In genomic region chr12:29556408-29556807, GRCm38 (mm10) we compare ENCODE assay signal across 23 mouse cellular contexts. TPM values are rescaled to one million over a fixed set of nuclear protein-coding genes. Genes with fewer than 3 reads are reported as not detected.
DNase-seq lines count a peak whose midpoint lies in the region; ATAC-seq and TF ChIP-seq lines count a peak whose summit lies in the region.
"Had no signal": no experiment of that assay in that cellular context is flagged by ENCODE, and none has a peak within 500 bp of the region (broad histone marks: within the 10 kb centered on the region; RNA-seq: fewer than 3 reads in every experiment).

No protein-coding gene starts in this region.

- 58% methylated on average over 3 of the region's 3 CpGs for WGBS in forebrain, postnatal 0 days
- WGBS in forebrain, embryonic 13.5 days = 67% methylated on average over 3 of the region's 3 CpGs
- WGBS in hindbrain, postnatal 0 days = 57% methylated on average over 3 of the region's 3 CpGs
- WGBS in hindbrain, embryonic 11.5 days = 79% methylated on average over 3 of the region's 3 CpGs
- WGBS in midbrain, postnatal 0 days = 67% methylated on average over 3 of the region's 3 CpGs
- 74% methylated on average over 3 of the region's 3 CpGs for WGBS in midbrain, embryonic 16.5 days
- WGBS in olfactory bulb, adult 2 months = 41% methylated on average over 3 of the region's 3 CpGs

- H3K27ac ChIP-seq in forebrain, postnatal 0 days (ENCODE audit: low read depth, low read length) = no peak overlapping the region
- no peak overlapping the region for H3K27ac ChIP-seq in forebrain, embryonic 13.5 days
- no peak overlapping the region for H3K27ac ChIP-seq in hindbrain, postnatal 0 days
- no peak overlapping the region for H3K27ac ChIP-seq in hindbrain, embryonic 11.5 days (ENCODE audit: low read depth, low read length)
- H3K27ac ChIP-seq in midbrain, postnatal 0 days (ENCODE audit: low read depth, low read length) = no peak overlapping the region
- no peak overlapping the region for H3K27ac ChIP-seq in midbrain, embryonic 16.5 days (ENCODE audit: low read length)
- 0 out of 2 replicates have a peak overlapping the region, but pooled peaks have one; percentile 2 for H3K27ac ChIP-seq in olfactory bulb, adult 2 months (ENCODE audit: insufficient read depth, low read depth, low read length)
- H3K27ac ChIP-seq: embryonic facial prominence, embryonic 12.5 days; forebrain, embryonic 12.5 days; heart, adult 2 months; heart, embryonic 15.5 days had no signal

- peaks cover 31% of the 10 kb centered on the region for H3K4me1 ChIP-seq in forebrain, postnatal 0 days (ENCODE audit: insufficient read depth)
- peaks cover 40% of the 10 kb centered on the region for H3K4me1 ChIP-seq in forebrain, embryonic 13.5 days
- H3K4me1 ChIP-seq in hindbrain, postnatal 0 days (ENCODE audit: insufficient read depth, low read length) = no peaks in the 10 kb centered on the region; the same call in 1 of the 2 replicates
- H3K4me1 ChIP-seq in hindbrain, embryonic 11.5 days (replicated peaks; ENCODE audit: control insufficient read depth, insufficient read depth, low read length) = no peaks in the 10 kb centered on the region; the same call in 1 of the 2 replicates
- 0 out of 2 replicates have a peak, but pooled peaks cover 6% of the 10 kb centered on the region for H3K4me1 ChIP-seq in midbrain, postnatal 0 days (ENCODE audit: insufficient read depth, low read length)
- peaks cover 42% of the 10 kb centered on the region for H3K4me1 ChIP-seq in midbrain, embryonic 16.5 days (ENCODE audit: control insufficient read depth, insufficient read depth, low read length)
- peaks cover 28% of the 10 kb centered on the region for H3K4me1 ChIP-seq in olfactory bulb, adult 2 months (ENCODE audit: control insufficient read depth, insufficient read depth, low read length)
- H3K4me1 ChIP-seq: embryonic facial prominence, embryonic 12.5 days; forebrain, embryonic 12.5 days; heart, embryonic 15.5 days had no signal

- no peak overlapping the region for H3K4me2 ChIP-seq in forebrain, postnatal 0 days (ENCODE audit: low read depth)
- no peak overlapping the region for H3K4me2 ChIP-seq in forebrain, embryonic 13.5 days
- H3K4me2 ChIP-seq in hindbrain, postnatal 0 days (ENCODE audit: low read depth, low read length) = no peak overlapping the region
- no peak overlapping the region for H3K4me2 ChIP-seq in hindbrain, embryonic 11.5 days (replicated peaks; ENCODE audit: low read depth, low read length)
- no peak overlapping the region for H3K4me2 ChIP-seq in midbrain, postnatal 0 days (ENCODE audit: low read depth, low read length, poor library complexity, severe bottlenecking)
- H3K4me2 ChIP-seq in midbrain, embryonic 16.5 days (ENCODE audit: low read length) = no peak overlapping the region
- H3K4me2 ChIP-seq: embryonic facial prominence, embryonic 12.5 days; forebrain, embryonic 12.5 days; heart, embryonic 11.5 days; heart, embryonic 15.5 days had no signal

- H3K9me3 ChIP-seq in forebrain, postnatal 0 days (ENCODE audit: low read length) = no peaks in the 10 kb centered on the region
- no peaks in the 10 kb centered on the region for H3K9me3 ChIP-seq in forebrain, embryonic 13.5 days (replicated peaks)
- no peaks in the 10 kb centered on the region for H3K9me3 ChIP-seq in hindbrain, postnatal 0 days (ENCODE audit: low read length)
- H3K9me3 ChIP-seq in hindbrain, embryonic 11.5 days (ENCODE audit: control insufficient read depth, low read length) = no peaks in the 10 kb centered on the region
- H3K9me3 ChIP-seq in midbrain, postnatal 0 days (ENCODE audit: low read length) = no peaks in the 10 kb centered on the region
- H3K9me3 ChIP-seq in midbrain, embryonic 16.5 days (replicated peaks; ENCODE audit: control insufficient read depth, low read length, poor library complexity, severe bottlenecking) = no peaks in the 10 kb centered on the region
- H3K9me3 ChIP-seq: embryonic facial prominence, embryonic 12.5 days; forebrain, embryonic 12.5 days; heart, embryonic 15.5 days had no signal

- no peak for TF ChIP-seq POLR2A in olfactory bulb, adult 2 months (IDR thresholded peaks at IDR 0.05; ENCODE audit: insufficient read depth, low read depth, low read length)

- no peak overlapping the region for H3K4me3 ChIP-seq in forebrain, postnatal 0 days (ENCODE audit: low read depth, low read length)
- no peak overlapping the region for H3K4me3 ChIP-seq in forebrain, embryonic 13.5 days
- H3K4me3 ChIP-seq in hindbrain, postnatal 0 days (ENCODE audit: low read length) = no peak overlapping the region
- H3K4me3 ChIP-seq in hindbrain, embryonic 11.5 days (ENCODE audit: low read depth, low read length) = no peak overlapping the region
- no peak overlapping the region for H3K4me3 ChIP-seq in midbrain, postnatal 0 days (ENCODE audit: low read depth, low read length)
- H3K4me3 ChIP-seq in midbrain, embryonic 16.5 days (ENCODE audit: low read depth, low read length) = no peak overlapping the region
- no peak overlapping the region for H3K4me3 ChIP-seq in olfactory bulb, adult 2 months (ENCODE audit: insufficient read depth, low read depth, low read length)
- H3K4me3 ChIP-seq: embryonic facial prominence, embryonic 12.5 days; forebrain, embryonic 12.5 days; heart, adult 2 months; heart, embryonic 15.5 days had no signal

- 0 out of 2 replicates have a peak, but pooled peaks have one; percentile 12 for ATAC-seq in forebrain, postnatal 0 days
- no peak for ATAC-seq in forebrain, embryonic 13.5 days
- ATAC-seq in hindbrain, postnatal 0 days = no peak
- no peak for ATAC-seq in hindbrain, embryonic 11.5 days (ENCODE audit: low FRiP score)
- ATAC-seq in midbrain, postnatal 0 days (ENCODE audit: low FRiP score) = no peak
- no peak for ATAC-seq in midbrain, embryonic 16.5 days

- no peak for DNase-seq in forebrain, postnatal 0 days
- DNase-seq in hindbrain, postnatal 0 days (ENCODE audit: low spot score) = peak; percentile 35
- no peak for DNase-seq in hindbrain, embryonic 11.5 days (ENCODE audit: low spot score)
- DNase-seq in midbrain, postnatal 0 days (ENCODE audit: low spot score) = peak; percentile 34
- DNase-seq in lung, postnatal 4 days = no peak
- DNase-seq: adrenal gland, postnatal 10 days; cerebellum, adult 11-12 months; cerebellum, adult 9-10 months; cerebellum, postnatal 25 days; gastrocnemius, postnatal 14 days; heart, adult 2 months; heart, postnatal 14 days had no signal

- H3K9ac ChIP-seq in forebrain, postnatal 0 days = no peak overlapping the region
- no peak overlapping the region for H3K9ac ChIP-seq in forebrain, embryonic 13.5 days
- no peak overlapping the region for H3K9ac ChIP-seq in hindbrain, postnatal 0 days (replicated peaks; ENCODE audit: low read length)
- no peak overlapping the region for H3K9ac ChIP-seq in hindbrain, embryonic 11.5 days (ENCODE audit: low read depth, low read length)
- H3K9ac ChIP-seq in midbrain, postnatal 0 days (replicated peaks; ENCODE audit: low read length, poor library complexity, severe bottlenecking) = no peak overlapping the region
- H3K9ac ChIP-seq in midbrain, embryonic 16.5 days (ENCODE audit: low read depth, low read length) = no peak overlapping the region
- H3K9ac ChIP-seq: embryonic facial prominence, embryonic 12.5 days; forebrain, embryonic 12.5 days; heart, embryonic 15.5 days had no signal

- H3K27me3 ChIP-seq in forebrain, postnatal 0 days (ENCODE audit: insufficient read depth, low read length) = no peaks in the 10 kb centered on the region
- H3K27me3 ChIP-seq in forebrain, embryonic 13.5 days = no peaks in the 10 kb centered on the region
- no peaks in the 10 kb centered on the region for H3K27me3 ChIP-seq in hindbrain, postnatal 0 days (ENCODE audit: insufficient read depth, low read length)
- no peaks in the 10 kb centered on the region for H3K27me3 ChIP-seq in hindbrain, embryonic 11.5 days (ENCODE audit: control insufficient read depth, insufficient read depth, low read length)
- H3K27me3 ChIP-seq in midbrain, postnatal 0 days (ENCODE audit: insufficient read depth, low read length) = no peaks in the 10 kb centered on the region
- no peaks in the 10 kb centered on the region for H3K27me3 ChIP-seq in midbrain, embryonic 16.5 days (ENCODE audit: control insufficient read depth, insufficient read depth, low read depth, low read length)
- H3K27me3 ChIP-seq: embryonic facial prominence, embryonic 12.5 days; forebrain, embryonic 12.5 days; heart, embryonic 15.5 days had no signal

- TF ChIP-seq CTCF in forebrain, postnatal 0 days (IDR thresholded peaks at IDR 0.05; ENCODE audit: low read depth) = 0 out of 2 replicates have a peak, but pooled peaks have one; percentile 3
- no peak; the same call in 1 of the 2 replicates for TF ChIP-seq CTCF in hindbrain, postnatal 0 days (IDR thresholded peaks at IDR 0.05; ENCODE audit: low read depth)
- TF ChIP-seq CTCF in midbrain, postnatal 0 days (IDR thresholded peaks at IDR 0.05) = no peak
- TF ChIP-seq CTCF in olfactory bulb, adult 2 months (IDR thresholded peaks at IDR 0.05; ENCODE audit: insufficient read depth, low read depth, low read length) = no peak

- no peaks in the 10 kb centered on the region; the same call in 1 of the 2 replicates for H3K36me3 ChIP-seq in forebrain, postnatal 0 days (ENCODE audit: insufficient read depth)
- H3K36me3 ChIP-seq in forebrain, embryonic 13.5 days (ENCODE audit: poor library complexity, severe bottlenecking) = no peaks in the 10 kb centered on the region
- H3K36me3 ChIP-seq in hindbrain, postnatal 0 days (ENCODE audit: insufficient read depth, low read length) = no peaks in the 10 kb centered on the region
- H3K36me3 ChIP-seq in hindbrain, embryonic 11.5 days (ENCODE audit: control insufficient read depth, insufficient read depth, low read length) = no peaks in the 10 kb centered on the region
- H3K36me3 ChIP-seq in midbrain, postnatal 0 days (ENCODE audit: insufficient read depth, low read length) = no peaks in the 10 kb centered on the region
- no peaks in the 10 kb centered on the region for H3K36me3 ChIP-seq in midbrain, embryonic 16.5 days (ENCODE audit: control insufficient read depth, insufficient read depth, low read length)
- H3K36me3 ChIP-seq: embryonic facial prominence, embryonic 12.5 days; forebrain, embryonic 12.5 days; heart, embryonic 15.5 days had no signal

RNA-seq across cellular contexts. Expression of gene Myt1l, which starts 28.2 kb away (rescaled TPM):
- total RNA-seq in forebrain, postnatal 0 days (2014; rRNA removed) = 103 and 114 TPM in 2 replicates
- polyA plus RNA-seq in forebrain, postnatal 0 days (2015; fragmentation: Nextera tagmentation; extraction: Ambion mirVana) = 167 and 218 TPM in 2 replicates
- 116 and 131 TPM in 2 replicates for polyA plus RNA-seq in forebrain, embryonic 13.5 days (2015; fragmentation: Nextera tagmentation; extraction: Ambion mirVana)
- total RNA-seq in hindbrain, postnatal 0 days (2014; rRNA removed) = 68.6 and 83.0 TPM in 2 replicates
- polyA plus RNA-seq in hindbrain, postnatal 0 days (2015; fragmentation: Nextera tagmentation; extraction: Ambion mirVana) = 163 and 173 TPM in 2 replicates
- 26.7 and 30.9 TPM in 2 replicates for polyA plus RNA-seq in hindbrain, embryonic 11.5 days (2014; fragmentation: Nextera tagmentation; extraction: Ambion mirVana)
- total RNA-seq in midbrain, postnatal 0 days (2014; rRNA removed) = 104 and 130 TPM in 2 replicates
- polyA plus RNA-seq in midbrain, postnatal 0 days (2015; fragmentation: Nextera tagmentation; extraction: Ambion mirVana) = 208 and 223 TPM in 2 replicates
- 274 and 304 TPM in 2 replicates for polyA plus RNA-seq in midbrain, embryonic 16.5 days (2015; fragmentation: Nextera tagmentation; extraction: Ambion mirVana)
- polyA plus RNA-seq in olfactory bulb, adult 2 months (2012; ENCODE audit: insufficient read depth, insufficient read length, low replicate concordance, missing spikeins) = 369 TPM in 1 of 2 replicates, not detected in the other
- total RNA-seq: gastrocnemius, adult 18-20 months; gastrocnemius, postnatal 14 days; heart, adult 2 months; heart, postnatal 14 days; hematopoietic stem cell, adult 5-6 weeks; MEL had no signal
- polyA plus RNA-seq: C2C12 had no signal

Comparison
In these comparisons a context has a peak if more than half of its experiments do, and no peak if none do; other contexts are left out.
1. DNase-seq: peak in hindbrain, postnatal 0 days (single experiment) and midbrain, postnatal 0 days (single experiment); none in forebrain, postnatal 0 days (single experiment), hindbrain, embryonic 11.5 days (single experiment) and lung, postnatal 4 days (0 of 2).